Mouse (Mus musculus) c-Kit-positive CD71-positive TER-119-positive erythroid progenitor cells, embryonic 14.5 days (primary cell): ENCODE data around the gene Gimap8.
A peak's percentile ranks its signal among the peaks of the same experiment; 100 is the strongest.
"Not testable (repeated sequence)": the region's sequence is repeated elsewhere in the genome, so short reads cannot be mapped to it uniquely, and the experiment has no call there.

Source experiments
- DNase-seq: peaks from one replicate; pipeline ENCODE4 v3.0.0-alpha.2; 2013; ENCODE audit warnings: low spot score

Gene Gimap8

DNA sequence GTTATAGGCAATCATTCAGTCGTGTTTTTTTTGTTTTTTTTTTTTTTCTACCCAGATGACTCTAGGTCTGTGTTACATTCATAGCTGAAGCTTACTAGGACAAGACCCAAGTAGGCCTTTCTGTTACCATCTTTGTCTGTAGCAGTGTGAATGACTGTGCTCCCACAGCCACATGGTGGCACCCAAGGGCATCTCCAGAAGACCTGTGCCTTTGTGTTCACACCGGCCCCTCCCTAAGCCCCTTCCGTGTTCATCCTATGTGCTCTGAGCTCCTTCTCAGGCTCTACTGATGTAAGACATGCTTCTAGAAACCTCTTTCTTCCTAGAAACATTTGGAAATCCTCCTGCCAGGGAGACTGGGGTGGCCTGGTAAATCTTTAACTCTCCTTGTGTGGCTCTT is at the start of gene Gimap8:
TSS of gene Gimap8 (plus strand) at position 240 of the 400 bp plus-strand sequence.
- DNase-seq = no peak

- no peak for DNase-seq
Observed at GRCm38 (mm10) chr6:48600594-48600993, 46.4 kb upstream of the Gimap8 start.

DNA sequence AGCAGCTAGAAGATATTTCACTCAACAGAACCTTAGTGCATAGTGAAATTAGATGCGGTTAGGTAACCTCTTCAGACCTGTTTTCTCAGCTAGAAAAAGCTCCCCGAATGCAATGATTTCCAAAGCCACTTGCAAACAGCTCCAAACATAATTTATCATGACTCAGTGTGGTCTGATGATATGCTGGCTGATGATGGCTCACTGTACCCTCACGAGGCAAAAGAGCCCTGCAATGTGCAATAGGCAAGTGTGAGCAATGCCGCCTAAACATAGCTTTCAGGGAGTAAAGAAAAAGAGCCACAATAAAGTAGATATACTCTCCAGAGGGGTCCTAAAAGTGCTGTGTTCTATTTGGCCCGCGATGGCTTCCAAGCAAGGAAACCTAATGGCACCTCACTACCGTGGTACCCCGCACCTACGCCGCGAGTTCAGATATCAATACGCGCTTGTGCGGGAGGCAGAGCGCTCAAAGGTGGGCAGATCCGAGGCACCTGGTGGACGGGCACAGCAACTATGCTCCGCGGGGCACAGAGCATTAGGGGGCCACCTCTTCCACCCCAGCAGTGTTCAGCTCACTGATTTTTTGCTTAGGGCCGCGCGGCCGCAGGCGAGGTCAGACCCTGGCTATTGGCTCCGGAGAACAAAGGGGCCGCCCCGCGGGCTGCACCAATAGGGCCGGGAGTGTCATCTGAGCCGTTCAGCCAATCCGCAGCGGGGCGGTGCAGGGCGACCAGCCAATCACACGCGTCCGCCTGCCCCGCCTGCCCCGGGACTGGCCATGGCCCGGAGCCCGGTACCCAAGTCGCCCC is 45.6 kb upstream of the Gimap8 start, which contains the start of gene Zfp775:
TSS of gene Zfp775 (plus strand) at position 793 of the 809 bp plus-strand sequence.
- DNase-seq = peak; percentile 84

- no peak for DNase-seq
Observed at GRCm38 (mm10) chr6:48602080-48602741, 44.8 kb upstream of the Gimap8 start.

- no peak for DNase-seq
Observed at GRCm38 (mm10) chr6:48608124-48608523, 38.9 kb upstream of the Gimap8 start.

DNA sequence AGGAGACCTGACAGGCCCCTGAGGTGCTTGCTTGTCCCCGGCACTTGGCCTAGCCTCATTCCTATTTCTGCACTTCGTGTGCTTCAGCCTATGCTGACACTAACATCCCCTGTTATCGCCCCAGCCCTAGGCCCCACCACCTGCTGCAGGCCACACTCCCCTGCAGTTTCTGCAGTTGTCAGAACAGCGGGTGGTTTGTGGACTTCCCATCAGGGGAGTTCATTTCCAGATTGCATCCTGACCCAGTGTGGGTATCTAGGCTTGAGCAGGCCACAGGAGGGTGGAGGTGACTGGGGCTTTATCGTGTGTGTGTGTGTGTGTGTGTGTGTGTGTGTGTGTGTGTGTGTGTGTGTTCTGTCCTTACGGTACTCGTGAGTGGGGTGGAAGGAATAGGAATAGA is 37.5 kb upstream of the Gimap8 start:
- no peak for DNase-seq

DNA sequence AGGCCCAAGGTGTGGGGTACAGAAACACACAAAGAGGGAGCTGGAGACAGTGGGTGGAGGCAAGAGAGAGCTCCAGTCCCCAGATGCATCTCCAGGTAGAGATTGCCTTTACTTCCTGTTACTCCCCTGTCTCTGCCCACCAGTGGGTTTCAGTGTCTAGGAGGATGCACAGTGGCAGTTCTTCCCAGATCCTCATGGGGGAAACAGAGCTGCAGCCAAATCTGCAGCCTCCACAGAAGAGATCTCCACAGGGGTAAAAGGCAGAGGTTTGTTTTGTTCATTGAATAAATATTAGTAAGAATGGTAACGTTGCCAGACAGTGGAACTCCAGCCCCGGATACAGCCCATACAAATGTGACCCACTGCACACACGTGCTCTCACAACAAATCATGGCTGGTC is 36.4 kb upstream of the Gimap8 start:
- DNase-seq = no peak

DNA sequence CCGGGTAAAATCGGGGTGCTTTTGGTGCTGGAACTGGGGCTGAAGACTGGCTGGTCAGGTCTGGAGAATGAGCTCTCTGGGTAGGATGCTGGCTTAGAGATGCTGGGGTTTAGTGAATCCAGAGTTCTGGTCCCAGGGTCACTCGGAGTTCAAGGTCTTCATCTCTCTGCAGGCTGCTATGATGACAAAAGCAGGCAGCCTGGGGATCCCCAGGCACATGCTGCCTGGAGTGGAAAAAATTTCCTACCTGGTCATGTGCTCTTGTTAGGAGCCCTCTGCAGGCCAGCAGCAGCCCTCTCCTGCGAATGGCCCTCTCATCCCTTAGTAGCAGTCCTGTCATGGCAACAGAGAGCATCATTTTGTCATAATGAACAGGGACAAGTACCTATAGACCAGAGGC is 33.6 kb upstream of the Gimap8 start:
- no peak for DNase-seq

DNA sequence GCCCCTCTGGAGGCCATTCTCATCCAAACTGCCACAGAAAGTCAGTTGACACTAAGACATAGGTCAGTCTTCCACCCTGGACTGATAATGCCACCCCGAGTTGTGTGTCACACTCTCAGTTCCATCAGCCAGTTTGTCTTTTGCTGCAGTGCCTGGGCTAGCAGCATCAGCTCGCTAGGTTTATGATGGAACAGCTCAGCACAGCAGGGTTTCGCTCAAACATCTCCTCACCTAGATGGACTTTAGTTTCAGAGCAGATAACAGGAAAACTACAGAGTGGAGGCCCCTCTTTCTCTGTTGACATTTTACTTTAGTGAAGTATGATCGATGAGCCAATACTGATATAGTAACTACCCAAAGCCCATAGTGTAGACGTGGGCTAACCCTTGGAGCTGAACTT is 32.3 kb upstream of the Gimap8 start:
- no peak for DNase-seq

DNA sequence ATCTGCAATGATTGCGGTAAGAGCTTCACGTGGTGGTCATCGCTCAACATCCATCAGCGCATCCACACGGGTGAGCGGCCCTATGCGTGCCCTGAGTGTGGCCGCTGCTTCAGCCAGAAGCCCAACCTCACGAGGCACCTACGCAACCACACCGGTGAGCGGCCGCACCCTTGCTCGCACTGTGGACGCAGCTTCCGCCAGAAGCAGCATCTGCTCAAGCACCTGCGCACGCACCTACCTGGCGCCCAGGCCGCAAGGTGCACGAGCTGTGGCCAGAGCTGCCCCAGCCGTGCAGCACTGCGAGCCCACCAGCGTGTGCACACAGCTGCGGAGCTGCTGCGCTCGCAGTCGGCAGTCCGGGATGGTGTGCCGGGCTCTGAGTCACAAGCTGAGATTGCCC is 27.0 kb upstream of the Gimap8 start:
- no peak for DNase-seq

GRCm38 (mm10) chr6:48622186-48622843 is 24.7 kb upstream of the Gimap8 start:
- not testable (repeated sequence) for DNase-seq

DNA sequence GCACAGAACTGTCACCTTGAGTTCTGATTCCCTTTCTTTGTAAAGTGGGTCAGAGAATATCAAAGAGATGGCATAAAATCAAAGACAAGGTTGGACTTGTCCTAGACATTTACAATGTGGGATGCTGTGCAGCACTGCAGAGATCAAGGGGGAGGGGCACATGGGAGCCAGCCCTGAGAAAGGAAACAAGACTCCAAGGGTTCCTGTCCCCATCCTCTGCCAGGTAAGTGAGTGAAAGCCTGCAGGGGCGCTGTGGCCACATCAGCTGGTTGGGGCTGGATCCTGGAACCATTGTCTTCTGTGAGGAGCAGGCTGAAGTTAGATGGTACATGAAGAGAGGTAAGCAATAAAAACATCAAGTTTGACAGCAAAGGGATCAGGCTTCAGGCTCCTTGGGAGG is 23.6 kb upstream of the Gimap8 start:
- DNase-seq = no peak

DNA sequence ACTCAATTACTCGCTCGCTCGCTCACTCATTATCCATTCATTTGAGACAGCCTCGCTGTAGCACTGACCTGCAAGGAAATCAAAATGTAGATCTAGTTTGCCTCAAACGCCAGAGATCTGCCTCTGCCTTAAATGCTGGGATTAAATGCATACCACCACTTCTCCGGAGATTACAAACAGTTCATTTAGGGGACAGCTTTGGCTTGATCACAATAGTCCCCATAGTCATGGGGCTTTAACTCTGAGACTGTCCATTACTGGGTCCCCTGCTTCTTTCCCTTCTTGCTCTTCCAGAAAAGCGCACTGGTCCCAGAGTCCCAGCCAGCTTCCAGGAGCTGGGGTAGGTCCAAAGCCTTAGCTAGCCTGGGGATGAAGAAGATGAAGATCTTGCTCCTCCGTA is 20.6 kb upstream of the Gimap8 start, which contains the start of gene AI854703:
TSS of gene AI854703 (plus strand) at position 301 of the 400 bp plus-strand sequence.
- DNase-seq = no peak

GRCm38 (mm10) chr6:48626984-48627383 is 20.1 kb upstream of the Gimap8 start:
- no peak for DNase-seq

DNA sequence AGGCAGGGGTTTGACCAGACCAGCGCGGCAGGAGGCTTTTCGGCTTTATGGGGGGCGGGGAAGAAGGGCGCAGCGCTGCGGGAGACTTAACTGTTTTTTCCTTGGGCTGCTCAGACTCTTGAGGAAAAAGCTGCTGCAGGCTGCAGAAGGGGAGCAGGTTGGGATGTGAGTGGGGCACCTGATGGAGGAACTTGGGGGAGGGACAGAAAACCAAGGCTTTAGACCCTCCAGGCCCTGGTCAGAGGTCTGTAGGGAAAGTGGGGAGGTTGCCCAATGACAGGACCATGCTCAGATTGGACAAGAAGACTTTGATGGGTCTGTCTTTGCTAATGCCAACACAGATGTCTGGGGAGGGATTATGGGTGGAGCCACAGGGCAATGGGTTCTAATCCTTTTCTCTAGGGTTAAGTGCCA is 19.5 kb upstream of the Gimap8 start:
- no peak for DNase-seq

- no peak for DNase-seq
Observed at GRCm38 (mm10) chr6:48628377-48628776, 18.7 kb upstream of the Gimap8 start.

- no peak for DNase-seq
Observed at GRCm38 (mm10) chr6:48628808-48629660, 18.0 kb upstream of the Gimap8 start.

GRCm38 (mm10) chr6:48629661-48630034 is 17.4 kb upstream of the Gimap8 start:
- DNase-seq = no peak

- DNase-seq = no peak
Observed at GRCm38 (mm10) chr6:48630831-48631230, 16.2 kb upstream of the Gimap8 start.

- DNase-seq = no peak
Observed at GRCm38 (mm10) chr6:48635105-48635504, 11.9 kb upstream of the Gimap8 start.

- DNase-seq = no peak
Observed at GRCm38 (mm10) chr6:48636515-48636914, 10.5 kb upstream of the Gimap8 start.
